In genomic region chr14:57707100-57707893, GRCm38 (mm10) we compare ENCODE assay signal across 9 mouse cellular contexts. TPM values are rescaled to one million over a fixed set of nuclear protein-coding genes. Genes with fewer than 3 reads are reported as not detected.
DNase-seq lines count a peak whose midpoint lies in the region; ATAC-seq and TF ChIP-seq lines count a peak whose summit lies in the region.
"Had no signal": no experiment of that assay in that cellular context is flagged by ENCODE, and none has a peak within 500 bp of the region (broad histone marks: within the 10 kb centered on the region; RNA-seq: fewer than 3 reads in every experiment).

No protein-coding gene starts in this region.

- 33% methylated on average over 18 of the region's 18 CpGs for WGBS in embryonic facial prominence, embryonic 15.5 days
- 65% methylated on average over 18 of the region's 18 CpGs for WGBS in limb, embryonic 14.5 days
- 57% methylated on average over 18 of the region's 18 CpGs for WGBS in neural tube, embryonic 11.5 days

- peak; percentile 39 for DNase-seq in urinary bladder, postnatal 14 days (ENCODE audit: low spot score)
- no peak for DNase-seq in urinary bladder, postnatal 10 days (ENCODE audit: low spot score)
- DNase-seq in heart, postnatal 10 days: peak; percentile 66 to 71
- DNase-seq in limb, embryonic 14.5 days (ENCODE audit: low spot score): peak; percentile 49
- DNase-seq in neural tube, embryonic 11.5 days (ENCODE audit: low spot score): no peak
- no peak for DNase-seq in spleen, adult 18-20 months
- DNase-seq in thymus, postnatal 25 days: no peak

- intact Hi-C loops in heart, postnatal 10 days (cut with DNase I): loop anchor here (2.0 kb wide), 2 partner anchors 24 to 40 kb away; partner anchors contain the start of gene Gm49361

- no peak overlapping the region for H3K4me3 ChIP-seq in embryonic facial prominence, embryonic 15.5 days (replicated peaks)
- H3K4me3 ChIP-seq in limb, embryonic 14.5 days (replicated peaks; ENCODE audit: low read length): no peak overlapping the region
- H3K4me3 ChIP-seq in neural tube, embryonic 11.5 days (ENCODE audit: low read depth, low read length): no peak overlapping the region

- peak overlapping the region; percentile 86 for H3K27ac ChIP-seq in embryonic facial prominence, embryonic 15.5 days (replicated peaks)
- peak overlapping the region; percentile 71 for H3K27ac ChIP-seq in limb, embryonic 14.5 days (replicated peaks; ENCODE audit: low read depth, low read length)
- 0 out of 2 replicates have a peak overlapping the region, but pooled peaks have one; percentile 6 for H3K27ac ChIP-seq in neural tube, embryonic 11.5 days (ENCODE audit: low read depth, low read length)
- H3K27ac ChIP-seq: macrophage had no signal

- H3K27me3 ChIP-seq in embryonic facial prominence, embryonic 15.5 days: no peaks in the 10 kb centered on the region
- no peaks in the 10 kb centered on the region for H3K27me3 ChIP-seq in limb, embryonic 14.5 days (ENCODE audit: control insufficient read depth, insufficient read depth, low read length)
- no peaks in the 10 kb centered on the region for H3K27me3 ChIP-seq in neural tube, embryonic 11.5 days (ENCODE audit: control insufficient read depth, insufficient read depth, low read length)

- H3K36me3 ChIP-seq in embryonic facial prominence, embryonic 15.5 days: peaks cover 14% of the 10 kb centered on the region; the same call in 1 of the 2 replicates
- H3K36me3 ChIP-seq in limb, embryonic 14.5 days (ENCODE audit: control insufficient read depth, insufficient read depth, low read length): peaks cover 38% of the 10 kb centered on the region
- no peaks in the 10 kb centered on the region for H3K36me3 ChIP-seq in neural tube, embryonic 11.5 days (ENCODE audit: control insufficient read depth, insufficient read depth, low read length)

- no peak overlapping the region; the same call in 1 of the 2 replicates for H3K4me2 ChIP-seq in embryonic facial prominence, embryonic 15.5 days (replicated peaks)
- no peak overlapping the region for H3K4me2 ChIP-seq in limb, embryonic 14.5 days (replicated peaks; ENCODE audit: low read depth, low read length, severe bottlenecking)
- no peak overlapping the region for H3K4me2 ChIP-seq in neural tube, embryonic 11.5 days (ENCODE audit: low read depth)

- H3K9me3 ChIP-seq in embryonic facial prominence, embryonic 15.5 days (replicated peaks): no peaks in the 10 kb centered on the region
- H3K9me3 ChIP-seq in limb, embryonic 14.5 days (ENCODE audit: control insufficient read depth, low read length): no peaks in the 10 kb centered on the region
- no peaks in the 10 kb centered on the region for H3K9me3 ChIP-seq in neural tube, embryonic 11.5 days (ENCODE audit: control insufficient read depth, low read length)

- ATAC-seq in embryonic facial prominence, embryonic 15.5 days (ENCODE audit: insufficient number of reproducible peaks, low FRiP score, low TSS enrichment, low read depth): peak; percentile 41
- ATAC-seq in limb, embryonic 14.5 days (ENCODE audit: low FRiP score, low read depth): no peak
- no peak for ATAC-seq in neural tube, embryonic 11.5 days (ENCODE audit: insufficient read depth, low FRiP score, low TSS enrichment)

- no peak overlapping the region for H3K9ac ChIP-seq in embryonic facial prominence, embryonic 15.5 days
- H3K9ac ChIP-seq in limb, embryonic 14.5 days (ENCODE audit: low read depth, low read length, severe bottlenecking): peak overlapping the region; percentile 12; the same call in 1 of the 2 replicates
- 0 out of 2 replicates have a peak overlapping the region, but pooled peaks have one; percentile 19 for H3K9ac ChIP-seq in neural tube, embryonic 11.5 days (ENCODE audit: low read length)

- peaks cover 31% of the 10 kb centered on the region for H3K4me1 ChIP-seq in embryonic facial prominence, embryonic 15.5 days
- H3K4me1 ChIP-seq in limb, embryonic 14.5 days (ENCODE audit: control insufficient read depth, insufficient read depth, low read length): 0 out of 2 replicates have a peak, but pooled peaks cover 2% of the 10 kb centered on the region
- no peaks in the 10 kb centered on the region for H3K4me1 ChIP-seq in neural tube, embryonic 11.5 days (ENCODE audit: control insufficient read depth, insufficient read depth, low read length)

- no peak for TF ChIP-seq POLR2A in limb, embryonic 14.5 days (IDR thresholded peaks at IDR 0.05; ENCODE audit: borderline replicate concordance, extremely low read depth, insufficient read depth, insufficient read length)

RNA-seq across cellular contexts. Expression of gene Gm49361, which starts 38.6 kb away (rescaled TPM):
- polyA plus RNA-seq in embryonic facial prominence, embryonic 15.5 days (2015; fragmentation: Nextera tagmentation; extraction: Ambion mirVana): not detected in 2 replicates
- total RNA-seq in heart, postnatal 10 days (2021): 1 to 10 TPM; 1.5 to 1.6 TPM
- not detected in 2 replicates for polyA plus RNA-seq in limb, embryonic 14.5 days (2012; rRNA removed)
- not detected in 2 replicates for polyA plus RNA-seq in limb, embryonic 14.5 days (2014; fragmentation: Nextera tagmentation; extraction: Ambion mirVana)
- not detected in 2 replicates for polyA plus RNA-seq in neural tube, embryonic 11.5 days (2014; fragmentation: Nextera tagmentation; extraction: Ambion mirVana)
- polyA plus RNA-seq: macrophage had no signal

RNA-seq across cellular contexts. Expression of gene Xpo4, which starts 42.1 kb away (rescaled TPM):
- polyA plus RNA-seq in embryonic facial prominence, embryonic 15.5 days (2015; fragmentation: Nextera tagmentation; extraction: Ambion mirVana): 18.8 and 20.3 TPM in 2 replicates
- 10 to 100 TPM; 16.6 to 19.1 TPM for total RNA-seq in heart, postnatal 10 days (2021)
- 15.5 and 16.2 TPM in 2 replicates for polyA plus RNA-seq in limb, embryonic 14.5 days (2012; rRNA removed)
- 27.4 and 30.9 TPM in 2 replicates for polyA plus RNA-seq in limb, embryonic 14.5 days (2014; fragmentation: Nextera tagmentation; extraction: Ambion mirVana)
- 34.5 and 35.1 TPM in 2 replicates for polyA plus RNA-seq in neural tube, embryonic 11.5 days (2014; fragmentation: Nextera tagmentation; extraction: Ambion mirVana)

RNA-seq across cellular contexts. Expression of gene Lats2, which starts 50.9 kb away (rescaled TPM):
- polyA plus RNA-seq in embryonic facial prominence, embryonic 15.5 days (2015; fragmentation: Nextera tagmentation; extraction: Ambion mirVana): 23.3 TPM in 2 replicates
- 10 to 100 TPM; 46.6 to 46.7 TPM for total RNA-seq in heart, postnatal 10 days (2021)
- 28.5 and 34.7 TPM in 2 replicates for polyA plus RNA-seq in limb, embryonic 14.5 days (2012; rRNA removed)
- 25.3 and 29.7 TPM in 2 replicates for polyA plus RNA-seq in limb, embryonic 14.5 days (2014; fragmentation: Nextera tagmentation; extraction: Ambion mirVana)
- polyA plus RNA-seq in neural tube, embryonic 11.5 days (2014; fragmentation: Nextera tagmentation; extraction: Ambion mirVana): 17.5 and 18.0 TPM in 2 replicates

Comparison
In these comparisons a context has a peak if more than half of its experiments do, and no peak if none do; other contexts are left out.
1. DNase-seq: peak in urinary bladder, postnatal 14 days (single experiment), heart, postnatal 10 days (2 of 2) and limb, embryonic 14.5 days (single experiment); none in urinary bladder, postnatal 10 days (single experiment), neural tube, embryonic 11.5 days (single experiment), spleen, adult 18-20 months (0 of 2) and thymus, postnatal 25 days (single experiment).
2. H3K27ac ChIP-seq: peak in every context shown above with its lines; median percentile 86 in embryonic facial prominence, embryonic 15.5 days; 71 in limb, embryonic 14.5 days; 6 in neural tube, embryonic 11.5 days.